Mouse (Mus musculus) NIH3T3 (cell line): ENCODE measurements around the gene Antxr1.
A peak's percentile ranks its signal among the peaks of the same experiment; 100 is the strongest.
"Not testable (repeated sequence)": the region's sequence is repeated elsewhere in the genome, so short reads cannot be mapped to it uniquely, and the experiment has no call there.

Experiments
- DNase-seq: peaks from one replicate; pipeline ENCODE4 v3.0.0-alpha.2; 2012; ENCODE audit warnings: low read depth

Gene Antxr1

DNA sequence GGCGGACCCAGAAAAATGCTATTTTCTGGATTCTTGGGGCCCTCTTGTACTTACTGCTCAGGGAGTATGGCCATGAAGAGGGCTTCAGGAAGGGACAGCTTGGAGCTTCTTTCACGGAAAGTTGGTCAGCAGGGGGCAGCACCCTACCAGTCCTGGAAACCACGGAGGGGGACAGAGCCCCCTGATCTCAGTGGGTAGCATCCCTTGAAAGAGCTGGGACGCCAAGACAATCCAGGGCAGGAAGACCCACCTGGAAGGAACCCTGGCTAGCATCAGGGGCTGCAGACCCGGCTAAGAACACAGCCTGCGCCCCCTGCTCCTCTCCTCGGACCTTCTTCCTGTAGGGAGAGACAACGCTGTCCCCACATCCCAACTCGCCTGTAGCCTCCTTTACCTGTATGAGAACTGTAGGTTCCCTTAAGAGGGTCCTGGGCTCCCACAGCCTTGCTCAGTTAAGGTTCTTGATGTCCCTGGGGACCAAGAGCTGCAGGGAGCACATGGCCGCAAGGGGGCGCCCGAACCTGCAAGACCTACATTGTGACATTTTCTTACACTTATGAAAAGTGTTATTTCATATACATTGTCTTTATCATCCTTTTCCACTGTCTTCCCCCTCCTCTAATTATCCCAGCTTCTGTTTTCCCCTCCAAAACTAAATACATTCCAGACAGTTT, 234.2 kb downstream of the Antxr1 start:
- DNase-seq: peak; percentile 97

DNA sequence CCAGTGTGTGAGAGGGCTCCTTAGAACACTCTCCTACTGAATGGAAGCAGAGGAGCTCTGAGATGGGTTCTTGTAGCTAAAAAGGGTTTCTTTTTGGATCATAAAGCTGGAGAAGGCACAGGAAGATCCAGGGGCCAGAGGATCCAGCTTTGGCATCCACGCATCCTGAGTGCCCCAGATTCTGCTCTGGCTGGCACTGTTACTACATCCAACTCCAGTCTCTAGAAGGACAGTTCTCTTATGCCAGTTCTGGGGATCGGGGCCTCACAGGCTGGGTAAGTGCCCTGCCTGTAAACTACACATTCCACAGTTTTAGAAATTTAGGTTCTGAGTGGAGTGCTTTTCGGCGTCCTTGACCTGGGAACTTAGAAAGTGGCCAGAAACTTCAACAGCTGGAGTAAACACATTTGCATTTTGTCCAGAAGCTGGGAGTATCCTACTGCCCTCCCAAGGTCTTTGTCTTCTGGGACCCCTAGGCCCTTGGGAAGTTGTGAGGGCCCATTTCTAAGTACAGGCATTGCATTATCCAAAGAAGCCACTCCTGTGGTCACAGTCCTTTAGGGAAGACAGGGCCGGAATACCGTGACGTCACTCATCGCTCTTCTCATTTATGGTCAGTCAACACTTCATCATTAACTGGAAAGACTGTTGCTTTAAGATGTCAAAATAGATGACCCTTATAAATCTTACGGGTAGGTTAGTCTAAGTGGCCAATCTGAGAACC, 235.2 kb downstream of the Antxr1 start:
- DNase-seq: no peak

DNA sequence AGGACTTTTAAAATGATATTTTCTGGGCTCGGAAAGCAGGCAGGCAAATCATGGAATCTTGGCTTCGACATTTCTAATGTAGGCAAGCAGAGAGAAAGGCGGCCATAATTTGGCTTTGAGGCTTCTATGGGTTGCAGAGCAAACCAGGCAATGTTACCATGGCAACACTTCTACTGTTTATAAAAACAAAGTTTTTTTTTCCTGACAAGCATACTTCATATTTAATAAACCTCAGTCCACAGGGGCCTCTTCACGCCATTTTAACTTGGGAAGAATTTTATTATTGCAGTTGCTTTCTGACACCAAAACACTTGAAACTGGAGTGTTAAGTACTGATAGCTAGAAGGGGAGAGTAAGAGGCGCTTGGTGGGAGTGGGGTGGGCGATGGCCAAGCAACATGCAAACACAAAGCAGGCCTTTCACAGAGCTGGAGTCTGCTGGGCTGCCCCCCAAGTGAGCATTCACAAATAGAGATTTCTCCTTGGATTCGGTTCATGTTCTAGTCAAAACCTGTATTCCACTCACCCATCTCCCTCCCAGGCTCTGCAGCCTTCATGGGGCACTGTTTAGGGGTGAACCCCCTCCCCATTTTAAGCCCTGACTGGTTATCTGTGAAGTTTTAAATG, 235.8 kb downstream of the Antxr1 start:
- peak; percentile 58 for DNase-seq

DNA sequence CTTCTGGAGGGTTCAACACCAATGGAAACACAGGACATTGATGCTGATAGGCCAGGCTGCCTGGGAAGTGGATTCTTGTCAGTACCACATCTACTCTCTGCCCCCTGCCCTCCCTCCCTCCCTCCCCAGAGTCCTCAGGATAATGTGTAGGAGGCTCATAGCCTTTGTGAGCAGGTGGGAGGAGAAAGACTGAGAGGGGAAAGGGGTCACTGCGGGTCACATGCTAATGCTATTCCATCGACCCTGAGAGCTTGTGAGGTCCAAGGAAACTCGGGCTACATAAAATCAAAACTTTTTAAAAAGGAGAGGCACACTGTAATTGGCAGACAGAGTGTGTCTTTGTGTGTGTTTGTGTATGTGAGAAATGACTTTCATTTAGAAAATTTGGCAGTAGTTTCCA, 236.4 kb downstream of the Antxr1 start:
- no peak for DNase-seq

DNA sequence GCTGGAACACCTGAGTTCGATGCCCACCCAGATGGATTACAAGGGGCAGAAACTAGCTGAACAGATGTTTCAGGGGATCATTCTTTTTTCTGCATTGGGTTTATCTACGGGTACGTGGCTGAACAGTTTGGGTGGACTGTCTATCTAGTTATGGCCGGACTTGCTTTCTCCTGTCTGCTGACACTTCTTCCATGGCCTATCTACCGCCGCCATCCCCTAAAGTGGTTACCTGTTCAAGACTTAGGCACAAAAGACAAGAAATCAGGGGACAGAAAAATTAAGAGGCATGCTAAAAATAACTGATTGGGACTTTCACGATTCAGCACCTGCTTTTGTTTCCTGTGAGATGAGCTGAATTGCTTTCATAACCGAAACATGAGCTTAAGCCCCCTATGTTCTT, 242.0 kb downstream of the Antxr1 start:
- DNase-seq: not testable (repeated sequence)

GRCm38 (mm10) chr6:87092476-87092875, 243.1 kb downstream of the Antxr1 start:
- DNase-seq: no peak

DNA sequence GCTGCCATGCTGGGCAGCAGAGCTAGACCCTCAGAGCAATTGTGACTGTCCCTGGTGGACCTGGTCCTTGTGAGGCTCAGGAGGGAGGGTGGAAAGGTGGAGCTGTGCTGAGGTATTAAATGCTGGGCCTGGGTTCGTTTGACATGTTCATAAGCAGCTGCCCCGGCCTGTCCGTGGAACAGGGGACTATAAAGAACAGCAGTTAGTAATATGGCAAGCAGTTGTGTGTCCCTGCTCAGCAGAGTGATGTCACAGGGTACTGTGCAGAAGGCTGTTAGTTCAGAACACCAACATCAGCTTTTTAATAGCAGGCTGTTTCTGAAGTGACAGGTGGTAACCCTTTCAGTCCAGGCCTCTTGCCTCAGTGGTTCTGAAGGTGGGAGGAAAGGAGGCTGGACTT, 244.7 kb downstream of the Antxr1 start:
- DNase-seq: no peak

- no peak for DNase-seq
These were observed 247.3 kb downstream of the Antxr1 start for GRCm38 (mm10) chr6:87088356-87088755.

- no peak for DNase-seq
These were observed 250.6 kb downstream of the Antxr1 start for GRCm38 (mm10) chr6:87085026-87085425.
